Mouse (Mus musculus): ENCODE data around the gene Klrk1.
"Not testable (repeated sequence)": the region's sequence is repeated elsewhere in the genome, so short reads cannot be mapped to it uniquely, and the experiment has no call there.

DNA sequence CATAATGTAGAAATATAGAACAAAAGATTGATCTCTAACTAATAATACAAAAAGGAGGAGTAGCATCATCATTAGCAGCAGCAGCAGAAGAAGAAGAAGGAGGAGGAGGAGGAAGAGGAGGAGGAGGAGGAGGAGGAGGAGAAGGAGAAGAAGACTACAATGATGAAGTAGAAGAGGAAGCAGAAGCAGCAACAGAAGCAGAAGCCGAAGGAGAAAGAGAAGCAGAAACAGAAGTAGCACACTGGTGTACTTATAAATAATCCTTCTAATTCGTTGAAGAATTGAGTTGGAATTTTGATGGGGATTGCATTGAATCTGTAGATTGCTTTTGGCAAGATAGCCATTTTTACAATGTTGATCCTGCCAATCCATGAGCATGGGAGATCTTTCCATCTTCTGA lies 7.4 kb upstream of the Klrk1 start:
- TF ChIP-seq POLR2A, CTCF (IDR thresholded peaks at IDR 0.05; ENCODE audit: insufficient read depth, low read depth, low read length): not testable (repeated sequence)
